Mouse (Mus musculus) liver, embryonic 16.5 days (tissue): ENCODE measurements around the gene Sin3b. TPM values are rescaled to one million over a fixed set of nuclear protein-coding genes. Genes with fewer than 3 reads are reported as not detected.

Experiments used
- ATAC-seq: fragments of 200-750 bp; cut with Nextera tagmentation; 2 replicates; pipeline ENCODE4 v1.8.0; 2017; ENCODE audit warnings: low read depth, mild to moderate bottlenecking, moderate number of reproducible peaks, moderate library complexity
- H3K27ac ChIP-seq: fragments of 300-500 bp; sonication (generic); 2 replicates; pipeline ENCODE4 v1.5.1; 2014; ENCODE audit warnings: mild to moderate bottlenecking, low read length
- H3K27me3 ChIP-seq: fragments of 300-500 bp; sonication (generic); 2 replicates; pipeline ENCODE4 v1.6.1; 2014; ENCODE audit warnings: low read depth, low read length, mixed read lengths; ENCODE audit not compliant: control insufficient read depth, insufficient read depth
- H3K36me3 ChIP-seq: fragments of 300-500 bp; sonication (generic); 2 replicates; pipeline ENCODE4 v1.6.1; 2014; ENCODE audit warnings: mild to moderate bottlenecking; ENCODE audit not compliant: control insufficient read depth, insufficient read depth
- H3K4me1 ChIP-seq: fragments of 300-500 bp; sonication (generic); 2 replicates; pipeline ENCODE4 v1.6.1; 2014; ENCODE audit warnings: low read depth, low read length, mixed read lengths; ENCODE audit not compliant: control insufficient read depth
- H3K4me2 ChIP-seq: fragments of 300-500 bp; sonication (generic); 2 replicates; pipeline ENCODE4 v1.6.1; 2014; ENCODE audit warnings: low read depth, low read length, mixed read lengths
- H3K4me3 ChIP-seq: fragments of 300-500 bp; sonication (generic); 2 replicates; pipeline ENCODE4 v1.5.1; 2014; ENCODE audit warnings: low read depth, mild to moderate bottlenecking, low read length
- H3K9ac ChIP-seq: fragments of 300-500 bp; sonication (generic); 2 replicates; pipeline ENCODE4 v1.6.1; 2014; ENCODE audit warnings: low read depth, low read length
- H3K9me3 ChIP-seq: fragments of 300-500 bp; sonication (generic); replicated peaks from 2 replicates; pipeline ENCODE4 v1.6.1; 2016; ENCODE audit warnings: low read length; ENCODE audit not compliant: control insufficient read depth
- WGBS: fragments of 180-500 bp; shearing (Covaris S2); extraction: QIAGEN DNeasy Blood & Tissue Kit; methylation state at CpG from one replicate; pipeline ENCODE4 v1.1.7; 2014; ENCODE audit not compliant: insufficient replicate concordance; 5-methylcytosine and 5-hydroxymethylcytosine counted together
- polyA plus RNA-seq: library from polyadenylated mRNA; unstranded; fragments of >200 nt; fragmentation: Nextera tagmentation; extraction: Ambion mirVana; gene quantifications from 2 replicates; pipeline ENCODE4 v1.2.1, GENCODE M21; 2015

The Sin3b gene
- polyA plus RNA-seq, 1 experiment from 2014 or later = 62.1 TPM

DNA sequence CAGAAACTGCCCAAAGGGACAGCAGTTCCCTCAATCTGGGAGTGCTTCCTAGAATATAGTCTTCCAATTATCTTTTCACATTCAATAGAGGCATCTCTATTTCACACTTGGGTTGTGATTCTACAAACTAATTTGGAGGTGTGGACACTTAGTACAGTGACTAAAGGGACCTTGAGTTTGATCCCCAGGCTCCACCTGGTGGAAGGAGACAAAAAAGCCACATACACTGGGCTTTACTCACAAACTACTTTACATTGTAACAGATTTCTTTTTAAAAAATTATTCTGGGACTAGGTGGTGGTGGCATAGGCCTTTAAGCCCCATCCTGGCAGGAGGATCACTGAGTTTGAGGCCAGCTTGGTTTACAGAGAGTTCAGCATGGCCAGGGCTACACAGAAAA, 35.2 kb downstream of the Sin3b start:
- H3K36me3 ChIP-seq = peaks cover 10% of the 10 kb centered on the region
- no peak overlapping the region for H3K27ac ChIP-seq
- H3K4me2 ChIP-seq = no peak overlapping the region
- H3K9ac ChIP-seq = no peak overlapping the region
- no peaks in the 10 kb centered on the region for H3K27me3 ChIP-seq
- no peaks in the 10 kb centered on the region for H3K9me3 ChIP-seq
- ATAC-seq = no peak
- H3K4me3 ChIP-seq = no peak overlapping the region
- no peaks in the 10 kb centered on the region for H3K4me1 ChIP-seq

DNA sequence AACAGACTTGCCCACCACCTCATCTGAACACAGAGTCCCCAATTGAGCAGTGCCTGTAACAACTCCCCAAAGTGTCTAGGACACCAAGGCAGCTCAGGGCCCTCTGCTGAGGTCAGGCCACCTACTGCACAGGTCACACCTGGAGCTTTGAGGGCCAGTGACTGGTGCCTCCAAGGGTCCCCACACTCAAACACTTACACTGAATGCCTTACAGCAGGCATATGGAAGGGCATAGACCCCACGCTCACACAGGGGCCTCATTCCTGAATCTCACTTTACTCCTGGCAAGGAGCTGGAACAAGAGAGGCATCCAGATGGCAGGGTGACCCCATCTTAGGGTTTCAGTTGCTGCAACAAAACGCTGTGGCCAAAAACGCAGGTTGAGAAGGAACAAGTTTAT, 37.1 kb downstream of the Sin3b start:
- Histone ChIP-seq H3K27me3 (no peaks in the 10 kb centered on the region), H3K27ac (no peak overlapping the region), H3K9ac (no peak overlapping the region), H3K4me1 (no peaks in the 10 kb centered on the region), H3K9me3 (no peaks in the 10 kb centered on the region), H3K4me3 (no peak overlapping the region), H3K4me2 (no peak overlapping the region), H3K36me3 (peaks cover 5% of the 10 kb centered on the region)
- ATAC-seq = no peak
- 63% methylated on average over 3 of the region's 3 CpGs for WGBS

- H3K27ac ChIP-seq = no peak within 1 kb of the TSS
- no peaks in the 10 kb centered on the region for H3K4me1 ChIP-seq
- no peak within 1 kb of the TSS for H3K9ac ChIP-seq
- H3K4me3 ChIP-seq = no peak within 1 kb of the TSS
- WGBS = 18% methylated on average over 7 of the region's 7 CpGs
- H3K9me3 ChIP-seq = no peaks in the 10 kb centered on the region
- no peak within 1 kb of the TSS for H3K4me2 ChIP-seq
- H3K36me3 ChIP-seq = peaks cover 5% of the 10 kb centered on the region
- no peaks in the 10 kb centered on the region for H3K27me3 ChIP-seq
- ATAC-seq = no peak
Observed at GRCm38 (mm10) chr8:72761322-72762051, 38.4 kb downstream of the Sin3b start, which contains the start of gene F2rl3. Gene F2rl3 (plus strand): TSS chr8:72761880.

- Histone ChIP-seq H3K27me3 (no peaks in the 10 kb centered on the region), H3K4me2 (no peak overlapping the region), H3K4me1 (no peaks in the 10 kb centered on the region), H3K9me3 (no peaks in the 10 kb centered on the region), H3K36me3 (peaks cover 2% of the 10 kb centered on the region), H3K9ac (no peak overlapping the region), H3K4me3 (no peak overlapping the region), H3K27ac (no peak overlapping the region)
- ATAC-seq = no peak
- 53% methylated on average over 12 of the region's 12 CpGs for WGBS
Observed at GRCm38 (mm10) chr8:72762306-72762705, 39.2 kb downstream of the Sin3b start.

DNA sequence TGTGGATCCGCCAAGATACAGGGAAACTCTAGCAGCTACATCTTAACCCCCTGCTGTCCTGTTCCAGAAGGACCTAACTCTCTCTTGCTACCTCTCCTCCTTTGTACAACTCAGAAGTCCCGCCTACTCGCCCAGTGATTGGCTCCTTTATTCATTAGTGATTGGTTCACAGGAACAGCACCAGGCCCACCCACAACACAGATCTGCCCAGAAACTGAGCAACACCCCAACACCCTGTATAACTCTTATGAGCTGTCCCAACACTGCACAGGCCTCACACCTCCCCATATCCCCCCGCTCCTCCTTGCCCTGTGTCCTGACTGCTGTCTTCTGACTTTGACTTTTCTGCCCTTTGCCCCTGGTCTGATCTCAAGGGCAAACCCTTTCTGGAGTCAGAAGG, 42.6 kb downstream of the Sin3b start:
- H3K27me3 ChIP-seq = no peaks in the 10 kb centered on the region
- ATAC-seq = no peak
- whole genome bisulfite sequencing = 56% methylated on average over 4 of the region's 4 CpGs

DNA sequence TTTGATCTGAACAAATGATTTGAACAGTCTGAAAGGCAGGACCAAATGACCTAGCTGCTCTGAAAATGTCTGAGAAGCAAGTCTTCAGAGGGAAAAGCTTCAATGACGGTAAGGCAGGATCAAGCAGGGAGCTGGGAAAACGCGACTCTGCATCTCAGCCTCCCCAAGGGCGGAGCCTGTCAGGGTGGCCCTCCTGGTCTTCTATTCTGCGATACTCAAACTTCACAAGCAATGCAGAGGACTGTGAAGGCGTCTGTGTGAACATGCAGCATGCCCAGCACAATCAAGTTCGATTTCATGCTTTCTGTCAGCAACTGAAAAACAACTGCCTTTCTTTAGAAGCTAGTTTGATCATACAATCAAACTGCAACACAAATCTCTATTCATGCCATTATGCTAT, 43.7 kb downstream of the Sin3b start:
- Histone ChIP-seq H3K4me1 (no peaks in the 10 kb centered on the region), H3K36me3 (no peaks in the 10 kb centered on the region), H3K9me3 (no peaks in the 10 kb centered on the region), H3K27ac (no peak overlapping the region), H3K4me2 (no peak overlapping the region), H3K27me3 (no peaks in the 10 kb centered on the region), H3K4me3 (no peak overlapping the region), H3K9ac (no peak overlapping the region)
- ATAC-seq = no peak
- WGBS = 47% methylated on average over 7 of the region's 7 CpGs

More for the DNA sequence above, 42.6 kb downstream of the Sin3b start:
- no peaks in the 10 kb centered on the region for H3K9me3 ChIP-seq
- H3K4me1 ChIP-seq = no peaks in the 10 kb centered on the region
- no peak overlapping the region for H3K9ac ChIP-seq
- no peaks in the 10 kb centered on the region for H3K36me3 ChIP-seq
- no peak overlapping the region for H3K4me3 ChIP-seq
- H3K27ac ChIP-seq = no peak overlapping the region
- no peak overlapping the region for H3K4me2 ChIP-seq

DNA sequence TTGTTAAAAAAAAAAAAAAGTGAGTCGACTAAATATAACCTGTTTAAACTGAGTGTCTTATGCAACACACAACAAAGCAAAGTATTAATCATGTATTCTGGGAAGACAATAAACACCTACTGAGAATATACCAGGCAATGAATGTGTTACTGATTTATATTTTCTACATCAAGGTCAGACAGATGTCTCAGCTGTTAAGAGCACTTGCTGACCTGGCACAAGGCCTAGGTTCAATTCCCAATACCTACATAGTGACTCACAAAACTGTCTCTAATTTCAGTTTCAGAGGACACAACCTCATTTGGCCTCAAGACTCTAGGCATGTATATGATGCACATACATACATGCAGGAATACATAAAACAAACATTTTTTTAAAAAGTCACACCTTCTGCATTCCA, 54.7 kb downstream of the Sin3b start:
- 50% methylated on average over 1 of the region's 1 CpGs for WGBS
- ATAC-seq = no peak

GRCm38 (mm10) chr8:72780644-72781043, 57.6 kb downstream of the Sin3b start:
- H3K27ac ChIP-seq = no peak overlapping the region
- H3K4me2 ChIP-seq = no peak overlapping the region
- 77% methylated on average over 4 of the region's 4 CpGs for WGBS

More for the DNA sequence above, 54.7 kb downstream of the Sin3b start:
- H3K4me1 ChIP-seq = no peaks in the 10 kb centered on the region
- no peak overlapping the region for H3K9ac ChIP-seq
- no peak overlapping the region for H3K4me2 ChIP-seq
- no peak overlapping the region for H3K27ac ChIP-seq
- H3K9me3 ChIP-seq = no peaks in the 10 kb centered on the region
- no peaks in the 10 kb centered on the region for H3K36me3 ChIP-seq
- no peak overlapping the region for H3K4me3 ChIP-seq
- no peaks in the 10 kb centered on the region for H3K27me3 ChIP-seq

GRCm38 (mm10) chr8:72801583-72801982, 78.5 kb downstream of the Sin3b start:
- H3K36me3 ChIP-seq = no peaks in the 10 kb centered on the region
- WGBS = 49% methylated on average over 2 of the region's 2 CpGs
- no peak overlapping the region for H3K27ac ChIP-seq
- ATAC-seq = no peak
- H3K9ac ChIP-seq = no peak overlapping the region
- no peaks in the 10 kb centered on the region for H3K9me3 ChIP-seq
- no peaks in the 10 kb centered on the region for H3K27me3 ChIP-seq
- no peaks in the 10 kb centered on the region for H3K4me1 ChIP-seq
- H3K4me2 ChIP-seq = no peak overlapping the region
- no peak overlapping the region for H3K4me3 ChIP-seq

More at GRCm38 (mm10) chr8:72780644-72781043, 57.6 kb downstream of the Sin3b start:
- H3K36me3 ChIP-seq = no peaks in the 10 kb centered on the region
- no peak for ATAC-seq
- H3K9me3 ChIP-seq = no peaks in the 10 kb centered on the region
- H3K27me3 ChIP-seq = no peaks in the 10 kb centered on the region
- H3K9ac ChIP-seq = no peak overlapping the region
- H3K4me3 ChIP-seq = no peak overlapping the region
- no peaks in the 10 kb centered on the region for H3K4me1 ChIP-seq
